Mouse (Mus musculus) activated CD4-positive, CD25-positive, alpha-beta regulatory T cell, adult 4 months (primary cell): ENCODE results near the gene Rap1b. TPM values are rescaled to one million over a fixed set of nuclear protein-coding genes. Genes with fewer than 3 reads are reported as not detected.

Experiments used
- ATAC-seq: one replicate; pipeline ENCODE4 v1.8.0; 2017
- polyA plus RNA-seq, 2 experiments: library from polyadenylated mRNA; unstranded; fragments of 100-300 nt; shearing (Covaris generic); gene quantifications; one replicate each; pipeline ENCODE4 v1.2.1; 2017

The Rap1b gene
- polyA plus RNA-seq, 2 experiments from 2014 or later, result 83.0 to 107 TPM

- ATAC-seq, result no peak
Measured at GRCm38 (mm10) chr10:117782491-117783260, 63.2 kb downstream of the Rap1b start.

GRCm38 (mm10) chr10:117782056-117782455 is 63.8 kb downstream of the Rap1b start:
- no peak for ATAC-seq

- no peak for ATAC-seq
Measured at GRCm38 (mm10) chr10:117781021-117781725, 64.7 kb downstream of the Rap1b start.

GRCm38 (mm10) chr10:117780306-117780911 is 65.4 kb downstream of the Rap1b start:
- no peak for ATAC-seq

GRCm38 (mm10) chr10:117779581-117780305 is 66.1 kb downstream of the Rap1b start:
- ATAC-seq, result no peak

- no peak for ATAC-seq
Measured at GRCm38 (mm10) chr10:117778951-117779350, 66.9 kb downstream of the Rap1b start.

- ATAC-seq, result no peak
Measured at GRCm38 (mm10) chr10:117778328-117778910, 67.4 kb downstream of the Rap1b start.

GRCm38 (mm10) chr10:117777501-117778327 is 68.1 kb downstream of the Rap1b start:
- ATAC-seq, result no peak

GRCm38 (mm10) chr10:117777103-117777470 is 68.7 kb downstream of the Rap1b start:
- ATAC-seq, result no peak

- ATAC-seq, result no peak
Measured at GRCm38 (mm10) chr10:117776281-117777102, 69.3 kb downstream of the Rap1b start.

- no peak for ATAC-seq
Measured at GRCm38 (mm10) chr10:117775401-117776144, 70.3 kb downstream of the Rap1b start.

GRCm38 (mm10) chr10:117774817-117775120 is 71.1 kb downstream of the Rap1b start:
- ATAC-seq, result no peak

GRCm38 (mm10) chr10:117774011-117774816 is 71.6 kb downstream of the Rap1b start:
- no peak for ATAC-seq

GRCm38 (mm10) chr10:117773106-117773720 is 72.6 kb downstream of the Rap1b start:
- no peak for ATAC-seq

GRCm38 (mm10) chr10:117772364-117773105 is 73.3 kb downstream of the Rap1b start:
- ATAC-seq, result no peak

GRCm38 (mm10) chr10:117771131-117771510 is 74.7 kb downstream of the Rap1b start:
- no peak for ATAC-seq

- ATAC-seq, result no peak
Measured at GRCm38 (mm10) chr10:117770286-117771130, 75.3 kb downstream of the Rap1b start.
